Mouse (Mus musculus): ENCODE measurements around the gene Capn1.
A peak's percentile ranks its signal among the peaks of the same experiment; 100 is the strongest.

Gene Capn1

GRCm38 (mm10) chr19:6038326-6038725 lies 22.6 kb upstream of the Capn1 start:
- DNase-seq (ENCODE audit: low read depth, low spot score): no peak

GRCm38 (mm10) chr19:6037695-6038094 lies 22.0 kb upstream of the Capn1 start:
- no peak for DNase-seq (ENCODE audit: low read depth, low spot score)

GRCm38 (mm10) chr19:6035966-6036585 lies 20.4 kb upstream of the Capn1 start:
- DNase-seq (ENCODE audit: low read depth, low spot score): no peak

GRCm38 (mm10) chr19:6030520-6031280 lies 15.0 kb upstream of the Capn1 start:
- DNase-seq (ENCODE audit: low read depth, low spot score): no peak

GRCm38 (mm10) chr19:6029426-6029825 lies 13.7 kb upstream of the Capn1 start:
- peak; percentile 67 for DNase-seq (ENCODE audit: low read depth, low spot score)

- no peak for DNase-seq (ENCODE audit: low read depth, low spot score)
Observed at GRCm38 (mm10) chr19:6028991-6029390, 13.3 kb upstream of the Capn1 start.

- DNase-seq (ENCODE audit: low read depth, low spot score): no peak
Observed at GRCm38 (mm10) chr19:6023930-6024329, 8.2 kb upstream of the Capn1 start.

GRCm38 (mm10) chr19:6023059-6023458 lies 7.4 kb upstream of the Capn1 start:
- no peak for DNase-seq (ENCODE audit: low read depth, low spot score)

- DNase-seq (ENCODE audit: low read depth, low spot score): no peak
Observed at GRCm38 (mm10) chr19:6020276-6020675, 4.6 kb upstream of the Capn1 start.

GRCm38 (mm10) chr19:6018142-6019089 lies 2.7 kb upstream of the Capn1 start:
- DNase-seq (ENCODE audit: low read depth, low spot score): peak; percentile 96

- peak; percentile 51 for DNase-seq (ENCODE audit: low read depth, low spot score)
Observed at GRCm38 (mm10) chr19:6016532-6016931, 835 bp upstream of the Capn1 start.

- DNase-seq (ENCODE audit: low read depth, low spot score): peak; percentile 68
Observed at GRCm38 (mm10) chr19:6014991-6015510, 646 bp downstream of the Capn1 start.

GRCm38 (mm10) chr19:6013691-6014090 lies 2.0 kb downstream of the Capn1 start:
- no peak for DNase-seq (ENCODE audit: low read depth, low spot score)

- peak; percentile 73 for DNase-seq (ENCODE audit: low read depth, low spot score)
Observed at GRCm38 (mm10) chr19:6009137-6009536, 6.6 kb downstream of the Capn1 start.

GRCm38 (mm10) chr19:6007013-6007412 lies 8.7 kb downstream of the Capn1 start:
- no peak for DNase-seq (ENCODE audit: low read depth, low spot score)

- no peak for DNase-seq (ENCODE audit: low read depth, low spot score)
Observed at GRCm38 (mm10) chr19:6005541-6005940, 10.2 kb downstream of the Capn1 start.

- DNase-seq (ENCODE audit: low read depth, low spot score): no peak
Observed at GRCm38 (mm10) chr19:5999969-6000368, 15.7 kb downstream of the Capn1 start.

- DNase-seq (ENCODE audit: low read depth, low spot score): peak; percentile 55
Observed at GRCm38 (mm10) chr19:5998180-5998579, 17.5 kb downstream of the Capn1 start.

GRCm38 (mm10) chr19:5994711-5995110 lies 21.0 kb downstream of the Capn1 start:
- DNase-seq (ENCODE audit: low read depth, low spot score): no peak

GRCm38 (mm10) chr19:5992012-5992411 lies 23.7 kb downstream of the Capn1 start:
- DNase-seq (ENCODE audit: low read depth, low spot score): no peak

- DNase-seq (ENCODE audit: low read depth, low spot score): no peak
Observed at GRCm38 (mm10) chr19:5991467-5991866, 24.2 kb downstream of the Capn1 start.

- no peak for DNase-seq (ENCODE audit: low read depth, low spot score)
Observed at GRCm38 (mm10) chr19:5990921-5991320, 24.8 kb downstream of the Capn1 start.
